Mouse (Mus musculus) testis, adult 2 months (tissue): Measurements from ENCODE around the gene Ifna14.
"Not testable (repeated sequence)": the region's sequence is repeated elsewhere in the genome, so short reads cannot be mapped to it uniquely, and the experiment has no call there.

Experiments used
- CTCF ChIP-seq: fragments of 200-500 bp; IDR thresholded peaks from 2 replicates; pipeline ENCODE4 v1.5.1; 2012; ENCODE audit warnings: low read depth, mild to moderate bottlenecking, inconsistent platforms, low read length, moderate library complexity; ENCODE audit not compliant: control insufficient read depth, insufficient read depth, insufficient replicate concordance
- POLR2A ChIP-seq: fragments of 200-500 bp; IDR thresholded peaks from 2 replicates; pipeline ENCODE4 v1.6.1; 2012; ENCODE audit warnings: low read depth, mild to moderate bottlenecking, inconsistent platforms, low read length, moderate library complexity; ENCODE audit not compliant: control insufficient read depth

DNA sequence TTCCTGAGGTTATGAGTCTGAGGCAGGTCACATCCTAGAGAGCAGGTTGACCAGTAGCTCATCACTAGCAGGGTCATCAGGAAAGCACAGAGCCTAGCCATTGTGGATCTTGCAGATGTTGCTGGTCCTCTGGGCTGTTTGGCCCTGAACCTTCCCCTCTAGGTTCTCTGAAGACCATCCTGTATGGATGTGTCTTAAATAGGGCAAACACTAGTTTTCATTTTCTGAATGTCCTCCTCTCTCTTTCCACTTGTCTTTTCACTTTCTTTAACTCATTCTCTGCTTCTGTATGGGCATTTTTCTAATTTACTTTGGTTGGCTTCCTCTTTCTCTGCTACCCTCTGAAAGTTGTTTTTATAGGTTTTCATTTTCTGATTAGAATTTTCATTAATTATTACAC is 13.5 kb downstream of the Ifna14 start, which contains the start of gene Ifna15:
- TF ChIP-seq POLR2A, CTCF: not testable (repeated sequence)
